Mouse (Mus musculus) right cerebral cortex, postnatal 10 days (tissue): Measurements from ENCODE around the gene Tmem168.
A peak's percentile ranks its signal among the peaks of the same experiment; 100 is the strongest.

Experiments
- DNase-seq, 2 experiments: peaks; one replicate each; pipeline ENCODE4 v3.0.0; 2021; ENCODE audit warnings: low spot score in 2 of 2

The Tmem168 gene

GRCm38 (mm10) chr6:13586154-13586553 lies 21.7 kb downstream of the Tmem168 start:
- DNase-seq, result no peak

- no peak for DNase-seq
Observed at GRCm38 (mm10) chr6:13584788-13585187, 23.1 kb downstream of the Tmem168 start.

- DNase-seq, result no peak
Observed at GRCm38 (mm10) chr6:13582075-13582474, 25.8 kb downstream of the Tmem168 start.

- no peak for DNase-seq
Observed at GRCm38 (mm10) chr6:13565734-13566133, 42.2 kb downstream of the Tmem168 start.

- no peak for DNase-seq
Observed at GRCm38 (mm10) chr6:13555266-13555665, 52.6 kb downstream of the Tmem168 start.

GRCm38 (mm10) chr6:13541761-13542160 lies 66.1 kb downstream of the Tmem168 start:
- peak; percentile 31 to 56 for DNase-seq

- peak in 1 of 2 experiments; percentile 21 for DNase-seq
Observed at GRCm38 (mm10) chr6:13537275-13537964, 70.5 kb downstream of the Tmem168 start.
